Mouse (Mus musculus) limb, embryonic 11.5 days (tissue): ENCODE data around the gene Plxna1. TPM values are rescaled to one million over a fixed set of nuclear protein-coding genes. Genes with fewer than 3 reads are reported as not detected.

Source experiments
- ATAC-seq: fragments of 200-750 bp; cut with Nextera tagmentation; 2 replicates; pipeline ENCODE4 v1.8.0; 2017; ENCODE audit warnings: low read depth; ENCODE audit not compliant: insufficient number of reproducible peaks, low FRiP score, low TSS enrichment
- DNase-seq: peaks from one replicate; pipeline ENCODE4 v3.0.0-alpha.2; 2015; ENCODE audit warnings: low spot score
- H3K27ac ChIP-seq: fragments of 300-500 bp; sonication (generic); replicated peaks from 2 replicates; pipeline ENCODE4 v1.5.1; 2014; ENCODE audit warnings: low read depth, mild to moderate bottlenecking, low read length
- H3K27me3 ChIP-seq: fragments of 300-500 bp; sonication (generic); 2 replicates; pipeline ENCODE4 v1.6.1; 2014; ENCODE audit warnings: mild to moderate bottlenecking, low read length, mixed read lengths; ENCODE audit not compliant: control insufficient read depth, insufficient read depth
- H3K36me3 ChIP-seq: fragments of 300-500 bp; sonication (generic); 2 replicates; pipeline ENCODE4 v1.6.1; 2014; ENCODE audit warnings: mild to moderate bottlenecking, low read length, moderate library complexity, mixed read lengths; ENCODE audit not compliant: control insufficient read depth, insufficient read depth
- H3K4me1 ChIP-seq: fragments of 300-500 bp; sonication (generic); 2 replicates; pipeline ENCODE4 v1.6.1; 2014; ENCODE audit warnings: low read length, mixed read lengths; ENCODE audit not compliant: control insufficient read depth, insufficient read depth
- H3K4me2 ChIP-seq: fragments of 300-500 bp; sonication (generic); 2 replicates; pipeline ENCODE4 v1.6.1; 2014; ENCODE audit warnings: low read depth, mild to moderate bottlenecking, moderate library complexity; ENCODE audit not compliant: severe bottlenecking
- H3K4me3 ChIP-seq: fragments of 300-500 bp; sonication (generic); 2 replicates; pipeline ENCODE4 v1.5.1; 2014; ENCODE audit warnings: low read depth, low read length
- H3K9ac ChIP-seq: fragments of 300-500 bp; sonication (generic); 2 replicates; pipeline ENCODE4 v1.6.1; 2014; ENCODE audit warnings: mild to moderate bottlenecking, low read length
- H3K9me3 ChIP-seq: fragments of 300-500 bp; sonication (generic); 2 replicates; pipeline ENCODE4 v1.6.1; 2016; ENCODE audit warnings: low read length; ENCODE audit not compliant: control insufficient read depth
- whole genome bisulfite sequencing: fragments of 180-500 bp; shearing (Covaris S2); extraction: QIAGEN DNeasy Blood & Tissue Kit; methylation state at CpG from one replicate; pipeline ENCODE4 v1.1.7; 2014; 5-methylcytosine and 5-hydroxymethylcytosine counted together
- polyA plus RNA-seq: library from polyadenylated mRNA; unstranded; fragments of >200 nt; fragmentation: Nextera tagmentation; extraction: Ambion mirVana; gene quantifications from 2 replicates; pipeline ENCODE4 v1.2.1, GENCODE M21; 2014

Plxna1 gene
- polyA plus RNA-seq, 1 experiment from 2014 or later: 21.0 TPM

DNA sequence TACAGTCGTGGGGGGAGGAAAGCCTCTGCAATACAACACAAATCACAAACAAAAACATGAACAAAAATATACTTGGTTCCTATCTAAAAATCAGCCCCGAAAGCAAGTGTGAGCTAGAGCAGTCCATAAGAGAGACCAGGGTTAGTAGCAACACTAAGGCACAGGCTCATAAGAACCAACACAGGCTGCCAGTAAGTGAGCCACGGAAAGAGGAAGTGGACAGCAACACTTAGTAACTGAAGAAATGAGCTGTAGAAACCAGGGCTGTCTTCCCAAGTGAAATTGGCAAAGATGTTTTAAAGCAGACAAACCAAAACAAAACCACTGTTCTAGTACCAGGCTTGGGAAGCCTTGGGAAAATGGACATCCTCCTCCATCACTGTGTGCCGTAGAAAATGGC lies 35.5 kb upstream of the Plxna1 start:
- ATAC-seq (no peak), DNase-seq (no peak)
- H3K4me2 ChIP-seq: no peak overlapping the region
- no peak overlapping the region for H3K27ac ChIP-seq
- no peaks in the 10 kb centered on the region for H3K9me3 ChIP-seq
- H3K4me3 ChIP-seq: no peak overlapping the region
- no peak overlapping the region for H3K9ac ChIP-seq
- 87% methylated on average over 4 of the region's 4 CpGs for WGBS
- H3K4me1 ChIP-seq: no peaks in the 10 kb centered on the region
- no peaks in the 10 kb centered on the region for H3K27me3 ChIP-seq
- H3K36me3 ChIP-seq: no peaks in the 10 kb centered on the region

DNA sequence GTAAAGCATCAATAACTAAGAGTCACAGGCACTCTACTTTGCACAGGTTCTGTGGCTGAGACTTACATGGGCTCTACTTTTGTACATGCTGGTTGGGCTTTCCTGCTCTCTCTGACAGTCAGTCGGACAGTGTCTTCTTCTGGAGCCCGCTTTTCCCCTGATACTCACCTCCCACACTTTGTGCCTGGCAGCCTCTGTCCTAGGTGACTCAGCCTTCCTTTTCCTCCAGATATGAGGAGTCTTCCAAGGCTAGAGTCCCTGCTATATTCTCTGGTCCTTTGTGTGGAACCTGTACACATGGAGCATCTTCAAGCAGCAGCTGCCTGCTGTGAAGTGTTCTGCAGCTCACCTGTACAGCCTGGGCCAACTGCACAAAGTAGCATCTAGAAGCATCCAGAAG lies 31.4 kb upstream of the Plxna1 start:
- 96% methylated on average over 2 of the region's 2 CpGs for WGBS
- H3K36me3 ChIP-seq: no peaks in the 10 kb centered on the region
- no peaks in the 10 kb centered on the region for H3K9me3 ChIP-seq
- no peak for DNase-seq
- no peak overlapping the region for H3K4me3 ChIP-seq
- H3K4me2 ChIP-seq: no peak overlapping the region
- H3K27me3 ChIP-seq: no peaks in the 10 kb centered on the region
- H3K4me1 ChIP-seq: no peaks in the 10 kb centered on the region
- H3K9ac ChIP-seq: no peak overlapping the region
- no peak overlapping the region for H3K27ac ChIP-seq
- no peak for ATAC-seq

DNA sequence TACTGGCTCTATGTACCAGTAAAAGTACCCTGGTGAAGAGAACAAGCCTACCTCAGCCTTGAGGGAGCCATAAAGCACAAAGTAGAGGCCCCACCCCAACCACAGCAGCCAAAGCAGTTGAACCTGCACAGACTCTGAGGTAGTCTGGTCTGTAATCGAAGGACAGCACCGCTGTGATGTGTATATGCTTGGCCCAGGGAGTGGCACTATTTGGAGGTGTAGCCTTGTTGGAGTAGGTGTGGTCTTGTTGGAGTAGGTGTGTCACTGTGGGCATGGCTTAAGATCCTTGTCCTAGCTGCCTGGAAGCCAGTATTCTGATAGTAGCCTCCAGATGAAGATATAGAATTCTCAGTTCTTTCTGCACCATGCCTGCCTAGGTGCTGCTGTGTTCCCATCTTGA lies 29.8 kb upstream of the Plxna1 start:
- 85% methylated on average over 2 of the region's 2 CpGs for WGBS
- H3K27me3 ChIP-seq: no peaks in the 10 kb centered on the region
- ATAC-seq: no peak
- no peak overlapping the region for H3K4me3 ChIP-seq
- no peak overlapping the region for H3K27ac ChIP-seq
- H3K9ac ChIP-seq: no peak overlapping the region
- no peaks in the 10 kb centered on the region for H3K4me1 ChIP-seq
- H3K9me3 ChIP-seq: no peaks in the 10 kb centered on the region
- no peaks in the 10 kb centered on the region for H3K36me3 ChIP-seq
- no peak overlapping the region for H3K4me2 ChIP-seq
- no peak for DNase-seq

DNA sequence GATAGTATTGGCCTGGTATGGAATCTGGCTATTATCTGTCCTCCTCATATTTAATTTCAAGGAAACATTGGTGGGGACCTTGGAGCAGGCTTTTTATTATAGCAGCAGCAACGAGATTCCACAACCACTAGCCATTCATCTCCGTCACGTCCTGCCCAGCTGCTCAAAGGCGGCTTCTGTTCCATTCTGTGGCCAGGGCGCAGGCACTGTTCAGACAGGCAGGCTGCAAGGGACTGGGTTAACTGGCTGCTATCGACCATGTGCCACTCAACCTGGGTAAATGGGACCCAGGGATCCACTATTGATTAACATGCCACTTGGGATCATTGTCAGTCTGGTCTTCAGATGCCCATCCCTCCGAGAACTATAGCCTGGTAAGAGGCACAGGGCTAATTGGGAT lies 27.4 kb upstream of the Plxna1 start:
- Histone ChIP-seq H3K27me3 (no peaks in the 10 kb centered on the region), H3K36me3 (no peaks in the 10 kb centered on the region), H3K4me1 (no peaks in the 10 kb centered on the region), H3K4me3 (no peak overlapping the region), H3K9ac (no peak overlapping the region), H3K4me2 (no peak overlapping the region), H3K27ac (no peak overlapping the region), H3K9me3 (no peaks in the 10 kb centered on the region)
- DNase-seq (no peak), ATAC-seq (no peak)
- WGBS: 81% methylated on average over 7 of the region's 7 CpGs

DNA sequence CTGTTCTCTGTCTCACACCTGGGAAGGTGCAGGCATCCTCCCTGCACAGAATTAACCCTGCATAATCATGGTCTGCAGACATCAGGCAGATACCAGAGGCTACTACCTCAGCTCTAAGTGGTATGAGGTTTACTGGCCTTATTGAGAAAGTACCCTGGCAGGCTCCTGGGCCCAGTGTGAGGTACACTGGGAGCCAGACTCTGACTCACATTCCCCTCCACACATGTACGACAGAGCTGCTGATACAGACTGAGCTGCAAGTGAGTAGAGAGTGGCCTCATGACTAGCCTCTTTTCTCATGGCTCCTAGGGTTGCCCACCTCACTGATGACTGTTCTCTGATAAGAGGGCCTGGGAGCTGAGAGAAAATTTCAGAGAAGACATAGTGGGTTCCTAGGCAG lies 24.5 kb upstream of the Plxna1 start:
- Histone ChIP-seq H3K4me2 (no peak overlapping the region), H3K4me1 (no peaks in the 10 kb centered on the region), H3K27ac (no peak overlapping the region), H3K9ac (no peak overlapping the region), H3K9me3 (no peaks in the 10 kb centered on the region), H3K27me3 (no peaks in the 10 kb centered on the region), H3K4me3 (no peak overlapping the region), H3K36me3 (no peaks in the 10 kb centered on the region)
- WGBS: 81% methylated on average over 1 of the region's 1 CpGs
- DNase-seq: no peak
- ATAC-seq: no peak

DNA sequence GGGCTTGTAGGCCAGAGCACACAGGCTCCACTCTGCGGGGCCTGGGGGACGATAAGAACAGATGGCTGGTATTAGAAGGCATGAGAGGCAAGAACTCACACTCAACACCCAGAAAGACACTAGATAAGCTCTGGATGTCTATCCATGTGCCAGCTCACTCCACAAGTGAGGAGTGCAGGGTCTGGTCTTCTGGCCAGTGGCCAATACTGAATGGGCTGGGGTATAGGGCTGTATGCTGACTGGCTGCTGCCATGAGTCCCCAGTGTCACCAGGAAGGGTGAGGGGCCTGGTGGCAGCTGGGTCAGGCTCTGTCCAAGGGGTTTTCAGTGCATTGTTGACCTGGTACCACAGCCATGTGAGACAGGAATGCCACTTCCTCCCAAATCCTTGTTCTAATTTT lies 22.3 kb upstream of the Plxna1 start:
- H3K9ac ChIP-seq: no peak overlapping the region
- H3K4me3 ChIP-seq: no peak overlapping the region
- no peaks in the 10 kb centered on the region for H3K4me1 ChIP-seq
- H3K9me3 ChIP-seq: no peaks in the 10 kb centered on the region
- H3K36me3 ChIP-seq: no peaks in the 10 kb centered on the region
- no peaks in the 10 kb centered on the region for H3K27me3 ChIP-seq
- H3K27ac ChIP-seq: no peak overlapping the region
- 96% methylated on average over 2 of the region's 2 CpGs for WGBS
- ATAC-seq (no peak), DNase-seq (no peak)
- H3K4me2 ChIP-seq: no peak overlapping the region

DNA sequence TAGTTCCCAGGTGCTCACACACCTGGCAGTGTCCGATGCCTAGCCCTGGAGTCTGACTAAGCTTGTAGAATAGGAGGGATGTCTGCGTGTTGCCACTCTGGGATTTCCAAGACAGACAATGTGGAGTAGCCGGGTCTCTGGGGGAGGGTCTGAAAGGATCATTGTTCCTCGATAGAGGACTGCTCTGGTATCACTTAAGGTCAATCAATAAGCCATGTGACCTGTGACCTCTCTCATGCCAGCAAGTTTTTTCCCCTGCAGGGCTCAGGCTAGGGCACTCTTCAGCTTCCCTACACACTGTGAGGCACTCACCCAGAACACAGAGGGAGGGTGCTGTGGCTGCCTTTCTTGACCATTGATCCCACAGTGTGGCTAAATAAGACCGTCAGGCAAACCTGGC lies 19.4 kb upstream of the Plxna1 start:
- DNase-seq (no peak), ATAC-seq (no peak)

DNA sequence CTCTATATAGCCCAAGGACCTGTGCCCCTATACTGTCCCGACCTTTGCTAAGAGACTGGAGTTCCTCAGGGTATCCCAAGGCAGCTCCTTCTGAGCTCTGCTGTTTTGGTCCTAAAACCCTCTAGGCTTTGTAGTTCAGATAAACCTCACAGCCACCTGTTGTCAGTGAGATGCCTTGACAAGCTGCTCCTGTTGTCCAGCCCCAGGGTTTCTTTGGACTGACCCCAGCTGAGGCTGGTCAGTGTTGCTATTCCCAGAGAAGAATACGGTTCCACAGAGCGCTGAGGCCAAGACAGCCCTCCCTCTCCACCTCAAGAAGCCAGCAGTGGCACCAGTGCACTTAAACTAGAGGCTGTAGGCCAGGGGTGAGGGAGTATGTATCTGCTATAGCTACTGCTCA lies 18.8 kb upstream of the Plxna1 start:
- no peaks in the 10 kb centered on the region for H3K36me3 ChIP-seq
- DNase-seq (no peak), ATAC-seq (no peak)
- H3K27ac ChIP-seq: no peak overlapping the region
- no peaks in the 10 kb centered on the region for H3K27me3 ChIP-seq
- no peaks in the 10 kb centered on the region for H3K4me1 ChIP-seq
- no peak overlapping the region for H3K4me3 ChIP-seq
- H3K4me2 ChIP-seq: no peak overlapping the region
- 68% methylated on average over 3 of the region's 3 CpGs for WGBS
- no peaks in the 10 kb centered on the region for H3K9me3 ChIP-seq
- no peak overlapping the region for H3K9ac ChIP-seq

More for the DNA sequence above, 19.4 kb upstream of the Plxna1 start:
- Histone ChIP-seq H3K9me3 (no peaks in the 10 kb centered on the region), H3K9ac (no peak overlapping the region), H3K36me3 (no peaks in the 10 kb centered on the region), H3K4me3 (no peak overlapping the region), H3K27ac (no peak overlapping the region), H3K4me2 (no peak overlapping the region), H3K4me1 (no peaks in the 10 kb centered on the region), H3K27me3 (no peaks in the 10 kb centered on the region)
- 44% methylated on average over 5 of the region's 5 CpGs for WGBS

DNA sequence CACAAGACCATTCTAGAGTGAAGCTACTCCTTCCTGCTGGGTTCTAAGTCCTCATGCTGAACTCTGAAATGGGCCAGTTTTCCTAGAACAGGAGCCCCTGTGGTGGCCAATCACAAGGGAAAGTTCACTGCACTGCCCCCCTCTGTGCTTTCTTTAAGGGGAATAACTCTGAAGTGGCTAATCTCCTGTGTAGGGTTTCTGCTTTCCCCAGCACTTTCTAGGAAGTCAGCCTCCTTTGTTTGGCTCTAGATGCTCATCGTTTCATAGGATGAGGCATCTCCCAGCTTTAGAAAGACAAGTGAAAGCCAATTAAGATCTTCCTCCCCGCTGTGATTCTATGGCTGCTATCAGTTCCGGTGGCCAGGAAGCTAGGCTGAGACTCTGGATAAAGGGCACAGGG lies 18.3 kb upstream of the Plxna1 start:
- no peak for DNase-seq
- Histone ChIP-seq H3K4me3 (no peak overlapping the region), H3K4me2 (no peak overlapping the region), H3K9me3 (no peaks in the 10 kb centered on the region), H3K9ac (no peak overlapping the region), H3K36me3 (no peaks in the 10 kb centered on the region), H3K27ac (no peak overlapping the region), H3K27me3 (no peaks in the 10 kb centered on the region), H3K4me1 (no peaks in the 10 kb centered on the region)
- WGBS: 51% methylated on average over 3 of the region's 3 CpGs
- ATAC-seq: no peak
